Mouse (Mus musculus): ENCODE results near the gene Vmn1r85. TPM values are rescaled to one million over a fixed set of nuclear protein-coding genes. Genes with fewer than 3 reads are reported as not detected.

Gene Vmn1r85
- total RNA-seq, 4 experiments from 2014 or later = not detected

DNA sequence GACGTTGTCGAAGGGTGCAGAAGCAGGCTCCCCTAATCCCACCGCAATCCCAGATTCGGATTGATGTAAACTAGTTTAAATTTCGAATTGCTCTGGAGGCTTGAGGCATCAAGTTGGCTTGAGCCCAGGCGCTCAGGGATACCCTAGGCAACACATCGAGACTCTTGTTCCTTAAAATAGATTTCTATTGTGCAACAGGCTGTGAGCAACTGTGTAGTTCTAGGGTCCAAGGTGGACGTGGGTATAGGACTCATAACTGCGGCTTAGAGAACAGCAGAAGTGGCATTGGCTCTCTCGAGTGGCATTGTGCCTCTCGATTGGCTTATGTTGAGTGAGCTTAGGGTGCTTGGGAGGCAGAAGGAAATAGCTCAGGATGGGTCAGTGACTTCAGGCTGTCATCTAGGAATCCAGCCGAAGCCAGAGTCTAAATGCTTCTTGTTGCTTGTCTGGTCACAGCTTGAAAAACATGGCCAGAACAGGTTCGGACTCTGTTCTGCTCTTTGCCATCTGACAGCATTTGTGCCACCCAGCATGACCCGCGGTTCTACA is 56.3 kb downstream of the Vmn1r85 start:
- no peak for DNase-seq (ENCODE audit: low spot score)

DNA sequence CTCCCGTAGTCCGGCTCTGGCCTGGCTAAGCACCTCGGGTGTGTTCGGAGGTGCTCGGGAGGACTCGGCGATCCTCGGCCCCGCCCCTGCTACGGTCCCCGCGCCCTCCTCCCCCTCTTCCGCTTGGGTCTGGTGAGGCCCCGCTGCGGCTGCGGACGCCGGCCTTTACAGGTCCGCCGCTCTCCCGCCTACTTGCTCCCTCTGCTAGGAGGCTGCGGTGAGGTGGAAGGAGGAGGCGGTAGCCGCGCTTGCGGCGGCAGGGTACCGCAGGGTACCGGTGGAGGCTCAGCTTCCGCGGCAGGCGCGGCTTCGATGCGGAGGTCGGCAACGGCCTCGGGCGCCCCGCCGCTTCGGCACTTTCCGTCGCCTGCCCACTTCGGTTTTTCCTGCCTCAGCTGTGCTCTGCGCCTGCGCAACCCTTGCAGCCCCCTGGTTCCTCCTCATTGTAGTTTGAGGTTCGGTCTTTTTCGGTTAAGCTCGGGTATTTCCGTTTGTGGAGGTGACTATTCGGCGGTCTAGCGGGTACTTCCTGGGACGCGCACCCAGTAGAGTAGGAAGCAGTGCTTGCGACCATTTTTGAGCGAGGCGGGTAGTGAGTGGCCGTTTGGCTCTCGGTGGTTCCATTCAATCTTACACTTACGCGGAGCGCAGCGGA is 56.9 kb downstream of the Vmn1r85 start, which contains the start of gene Ube2m:
Gene Ube2m (minus strand): TSS at position 375 of the 655 bp plus-strand sequence.
- DNase-seq (ENCODE audit: low spot score) = peak; percentile 97

DNA sequence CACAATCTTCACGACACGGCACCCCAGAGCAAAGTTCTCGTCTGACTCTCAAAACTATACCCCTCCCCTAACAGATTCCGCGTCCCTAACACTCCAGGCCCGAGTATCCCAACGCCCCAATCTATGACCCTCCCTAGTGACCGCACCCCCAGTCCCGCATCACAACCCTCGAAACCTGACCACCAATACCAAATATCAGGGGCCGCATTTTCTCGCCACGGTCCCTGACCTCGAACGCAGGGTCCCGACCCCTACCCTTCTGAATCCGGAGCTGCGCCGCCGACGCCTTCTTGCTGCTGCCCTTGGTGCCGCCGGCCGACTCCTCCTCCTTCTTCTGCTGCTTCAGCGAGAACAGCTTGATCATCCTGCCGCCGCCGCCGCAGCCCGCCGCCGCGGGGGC is 57.6 kb downstream of the Vmn1r85 start:
- DNase-seq (ENCODE audit: low spot score) = no peak

DNA sequence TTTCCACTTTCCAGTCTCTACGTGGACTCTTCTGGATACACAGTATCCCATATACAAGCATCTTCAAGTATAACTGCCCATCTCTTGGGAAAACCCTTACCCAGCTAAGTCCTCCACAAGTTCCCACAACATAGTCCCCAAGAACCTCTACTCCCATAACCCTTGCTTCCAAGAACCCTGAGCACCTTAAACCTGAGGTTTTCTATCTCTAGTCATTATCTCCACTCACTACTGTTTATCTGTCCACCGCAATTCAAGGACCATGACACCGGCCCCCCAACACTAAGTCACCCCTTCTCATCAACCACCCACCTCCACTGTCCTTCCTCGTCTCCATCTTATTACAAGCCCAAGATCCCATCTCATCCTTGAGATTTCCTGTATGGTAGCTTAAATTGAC is 58.2 kb downstream of the Vmn1r85 start:
- DNase-seq (ENCODE audit: low spot score) = no peak

DNA sequence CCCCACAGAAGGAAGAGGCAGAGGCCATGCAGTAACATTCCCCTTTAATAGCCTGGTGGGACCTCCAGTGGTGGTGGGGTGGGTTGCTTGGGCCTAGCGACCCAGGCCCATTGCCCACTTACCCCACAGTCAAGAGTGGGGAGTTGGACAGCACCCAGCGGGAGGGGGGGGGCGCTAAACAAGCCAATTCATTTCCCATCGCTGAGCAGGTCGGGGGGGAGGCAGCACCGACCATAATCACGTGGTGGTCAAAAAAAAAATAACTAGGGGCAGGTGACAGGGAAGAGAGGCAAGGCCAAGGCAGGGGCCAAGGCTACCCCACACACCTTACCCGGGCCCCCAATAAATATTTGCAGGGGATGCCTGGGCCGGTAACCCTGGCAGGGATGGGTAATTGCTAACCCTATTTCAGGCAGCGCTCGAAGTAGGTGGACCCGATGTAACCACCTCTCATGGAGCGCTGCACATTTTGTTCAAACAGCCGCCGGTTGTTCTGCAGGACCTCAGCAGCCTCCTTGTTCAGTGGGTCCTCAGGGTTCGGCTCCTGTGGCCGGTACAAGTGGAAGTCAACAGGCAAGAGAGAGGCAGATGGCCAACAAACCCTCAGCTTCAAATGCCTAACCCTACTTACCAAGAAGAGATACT is 59.6 kb downstream of the Vmn1r85 start:
- DNase-seq (ENCODE audit: low spot score) = no peak

DNA sequence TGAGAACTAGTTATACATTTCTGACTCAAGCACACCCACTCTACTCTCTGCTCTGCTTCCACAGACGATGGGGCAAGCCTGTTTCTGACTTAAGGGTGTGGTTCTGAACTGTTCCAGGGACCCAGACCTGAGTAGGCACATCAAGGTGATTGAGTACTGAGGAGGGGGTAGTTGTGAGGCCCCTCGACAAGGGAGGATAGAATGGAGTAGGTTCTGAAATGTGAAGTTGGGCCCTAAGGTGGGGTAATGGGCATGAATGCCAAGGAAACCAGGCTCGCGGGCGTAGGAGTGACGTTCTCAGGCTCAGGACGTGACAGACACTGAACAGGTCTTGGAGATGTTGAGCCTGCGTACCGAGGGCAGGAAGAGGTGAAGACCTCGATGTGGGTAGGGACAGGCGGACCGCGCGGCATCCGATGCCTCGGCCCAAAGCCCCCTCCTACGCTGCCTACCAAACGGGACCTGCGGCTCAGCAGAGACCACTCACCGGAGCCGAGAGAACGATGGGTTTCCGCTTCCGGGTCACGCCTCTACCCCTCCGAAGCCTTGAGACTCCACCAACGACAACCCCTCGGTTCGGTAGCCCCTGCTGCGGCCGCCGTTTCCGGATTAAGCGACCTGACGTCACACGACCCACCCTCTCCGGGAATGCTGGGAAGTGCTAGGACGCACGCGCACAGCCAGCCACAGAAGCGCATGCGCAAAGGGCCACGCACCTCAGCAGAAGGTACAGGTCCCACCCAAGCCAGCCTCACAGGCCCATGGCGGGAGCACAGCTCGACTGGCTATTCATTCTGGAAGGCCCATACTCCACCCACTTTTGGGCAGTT is 60.6 kb downstream of the Vmn1r85 start, which contains the start of gene Chmp2a:
Gene Chmp2a (minus strand): TSS at position 660 of the 830 bp plus-strand sequence.
- peak; percentile 98 for DNase-seq (ENCODE audit: low spot score)

DNA sequence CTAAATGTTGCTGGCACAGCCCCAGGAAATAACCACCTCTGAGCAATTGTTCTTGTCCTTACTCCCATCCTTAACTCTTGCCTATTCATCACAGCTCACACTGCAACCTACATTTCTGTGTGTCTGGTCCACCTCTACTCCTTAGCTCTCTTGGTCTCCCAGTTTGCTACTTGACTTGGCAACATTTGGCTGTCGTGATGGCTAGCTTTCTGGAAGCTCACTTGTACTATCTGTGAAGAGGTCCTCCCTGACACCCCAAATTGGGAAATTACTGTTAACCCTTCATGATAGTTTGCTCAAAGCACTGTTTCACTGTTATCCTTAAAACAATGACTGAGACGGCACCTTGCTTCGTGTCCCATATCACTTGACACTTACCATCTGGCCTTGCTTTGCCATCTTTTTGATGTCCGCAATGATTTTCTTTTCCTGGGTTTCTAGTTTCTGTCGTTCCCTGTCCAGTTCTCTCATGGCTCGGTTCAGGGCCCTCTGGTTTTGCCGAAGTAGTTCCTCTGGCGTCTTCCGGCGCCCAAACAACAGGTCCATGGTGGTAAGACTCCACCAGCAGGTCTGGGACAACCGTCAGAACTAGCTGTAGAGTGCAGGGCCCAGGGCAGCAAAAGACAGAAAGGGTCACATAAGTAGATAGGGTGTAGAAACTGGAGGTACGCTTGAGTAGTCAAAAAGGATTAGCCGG is 61.4 kb downstream of the Vmn1r85 start:
- no peak for DNase-seq (ENCODE audit: low spot score)

Other genes with a start within 250 kb of the Vmn1r85 start
- gene Zfp128, start 214.0 kb downstream of the Vmn1r85 start, total RNA-seq (2022) = 1 to 10 TPM; 3.0 to 3.9 (median 3.5) TPM
- gene Zscan22, start 197.4 kb downstream of the Vmn1r85 start, total RNA-seq (2022) = 1 to 10 TPM; 3.8 to 5.5 (median 5.0) TPM
- 100 to 1,000 TPM; 502 to 620 (median 561) TPM for gene Rps5, start 172.9 kb downstream of the Vmn1r85 start, total RNA-seq (2022)
- under 1 TPM; 0.22 to 0.31 (median 0.25) TPM for gene Rnf225, start 167.8 kb downstream of the Vmn1r85 start, total RNA-seq (2022)
- gene Zfp324, start 129.3 kb downstream of the Vmn1r85 start, total RNA-seq (2022) = 1 to 10 TPM; 2.7 to 3.2 (median 2.8) TPM
- 1 to 10 TPM; 2.2 to 4.1 (median 3.6) TPM for gene Zfp446, start 117.3 kb downstream of the Vmn1r85 start, total RNA-seq (2022)
- gene Slc27a5, start 97.0 kb downstream of the Vmn1r85 start, total RNA-seq (2022) = not detected
- gene Trim28, start 96.1 kb downstream of the Vmn1r85 start, total RNA-seq (2022) = 10 to 100 TPM; 77.8 to 92.6 (median 83.6) TPM
- gene Zbtb45, start 85.1 kb downstream of the Vmn1r85 start, total RNA-seq (2022) = 10 to 100 TPM in 1 of 4 experiments, 1 to 10 TPM in 3; 6.9 to 11.3 (median 7.2) TPM
- gene Chmp2a, start 60.4 kb downstream of the Vmn1r85 start, total RNA-seq (2022) = 100 to 1,000 TPM; 142 to 153 (median 147) TPM
- gene Ube2m, start 56.9 kb downstream of the Vmn1r85 start, total RNA-seq (2022) = 100 to 1,000 TPM; 204 to 216 (median 210) TPM
- gene Mzf1, start 40.4 kb downstream of the Vmn1r85 start, total RNA-seq (2022) = under 1 TPM; 0.19 to 0.60 (median 0.29) TPM
- not detected for gene Vmn1r86, start 24.7 kb upstream of the Vmn1r85 start, total RNA-seq (2022)
- not detected for gene Vmn1r87, start 45.0 kb upstream of the Vmn1r85 start, total RNA-seq (2022)
- gene Vmn1r88, start 64.4 kb upstream of the Vmn1r85 start, total RNA-seq (2022) = under 1 TPM in 3 of 4 experiments, not detected in 1; 0.03 to 0.12 (median 0.09) TPM
- gene Vmn1r89, start 117.8 kb upstream of the Vmn1r85 start, total RNA-seq (2022) = not detected
- gene Lig1, start 182.1 kb upstream of the Vmn1r85 start, total RNA-seq (2022) = 1 to 10 TPM; 3.0 to 4.1 (median 3.5) TPM
- 10 to 100 TPM; 10.7 to 11.6 (median 11.2) TPM for gene Zswim9, start 183.5 kb upstream of the Vmn1r85 start, total RNA-seq (2022)
- under 1 TPM in 1 of 4 experiments, not detected in 3; 0.08 TPM for gene Pla2g4c, start 229.5 kb upstream of the Vmn1r85 start, total RNA-seq (2022)